Mouse (Mus musculus) G1E (cell line): ENCODE measurements at regions not wholly inside any gene's neighbourhood (a gene's known extent, or its start where the extent isn't known, plus 50 kb on each side); places are given as distances from the start of the nearest gene placed in this dataset.

Experiments
- CTCF ChIP-seq: IDR thresholded peaks from 2 replicates; pipeline ENCODE4 v1.5.1; 2012; ENCODE audit warnings: low read depth, low read length, inconsistent platforms, mixed read lengths
- GATA1 ChIP-seq: IDR thresholded peaks from 2 replicates; pipeline ENCODE4 v1.6.1; 2012; ENCODE audit warnings: borderline replicate concordance, low read length, inconsistent platforms, mixed read lengths
- POLR2AphosphoS5 ChIP-seq: IDR thresholded peaks from 2 replicates; pipeline ENCODE4 v1.6.1; 2012; ENCODE audit warnings: low read depth, low read length, inconsistent platforms; ENCODE audit not compliant: insufficient replicate concordance

GRCm38 (mm10) chr6:66458172-66458571 is 77.0 kb upstream of the Mad2l1 start:
- no peak for TF ChIP-seq CTCF
- no peak for TF ChIP-seq POLR2AphosphoS5
- no peak for TF ChIP-seq GATA1
